Mouse (Mus musculus): ENCODE measurements at regions not wholly inside any gene's neighbourhood (a gene's known extent, or its start where the extent isn't known, plus 50 kb on each side); places are given as distances from the start of the nearest gene placed in this dataset.
A peak's percentile ranks its signal among the peaks of the same experiment; 100 is the strongest.

GRCm38 (mm10) chr5:112166410-112167175 is 85.7 kb downstream of the Cryba4 start:
- no peak for DNase-seq (ENCODE audit: low spot score in 2 of 2)

DNA sequence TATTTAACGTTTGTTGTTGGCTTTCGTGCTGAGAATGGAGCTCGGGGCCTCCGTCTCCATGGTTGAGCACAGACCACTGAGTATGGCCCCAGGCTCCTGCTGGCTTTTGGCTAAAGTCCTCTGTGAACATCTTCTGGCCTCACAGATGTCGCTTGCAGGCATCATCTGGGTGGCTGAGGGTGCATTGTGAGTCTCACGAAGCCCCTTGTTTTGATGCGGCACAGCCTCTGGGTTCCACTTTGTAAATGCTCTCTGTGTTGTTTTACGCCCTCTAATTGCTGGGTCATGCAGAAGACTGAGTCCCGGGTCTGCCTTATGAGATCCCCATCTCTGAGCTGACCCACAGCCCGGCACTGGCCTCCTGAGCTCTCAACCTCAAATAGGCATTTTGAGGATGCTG is 84.5 kb downstream of the Cryba4 start:
- DNase-seq (ENCODE audit: low spot score in 2 of 2), result no peak

DNA sequence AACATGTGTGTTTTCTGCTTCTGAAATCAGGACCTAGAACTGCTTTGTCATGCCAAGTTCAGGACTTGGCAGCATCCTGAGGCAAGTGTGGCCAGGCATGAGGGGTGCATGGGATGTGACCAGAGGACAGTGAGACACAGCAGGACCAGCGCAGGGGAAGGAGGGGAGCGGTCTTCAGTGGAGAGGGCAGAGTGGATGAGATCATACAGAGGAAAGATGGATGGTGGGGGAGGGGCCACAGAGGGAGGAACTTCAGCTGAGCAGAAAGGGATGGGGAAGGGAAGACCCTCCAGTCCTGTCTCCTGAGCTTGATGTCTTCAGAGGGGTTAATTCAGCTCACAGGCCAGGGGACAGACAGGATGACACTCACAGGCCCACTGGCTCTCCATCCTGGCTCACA is 81.0 kb downstream of the Cryba4 start:
- DNase-seq (ENCODE audit: low spot score in 2 of 2), result no peak

DNA sequence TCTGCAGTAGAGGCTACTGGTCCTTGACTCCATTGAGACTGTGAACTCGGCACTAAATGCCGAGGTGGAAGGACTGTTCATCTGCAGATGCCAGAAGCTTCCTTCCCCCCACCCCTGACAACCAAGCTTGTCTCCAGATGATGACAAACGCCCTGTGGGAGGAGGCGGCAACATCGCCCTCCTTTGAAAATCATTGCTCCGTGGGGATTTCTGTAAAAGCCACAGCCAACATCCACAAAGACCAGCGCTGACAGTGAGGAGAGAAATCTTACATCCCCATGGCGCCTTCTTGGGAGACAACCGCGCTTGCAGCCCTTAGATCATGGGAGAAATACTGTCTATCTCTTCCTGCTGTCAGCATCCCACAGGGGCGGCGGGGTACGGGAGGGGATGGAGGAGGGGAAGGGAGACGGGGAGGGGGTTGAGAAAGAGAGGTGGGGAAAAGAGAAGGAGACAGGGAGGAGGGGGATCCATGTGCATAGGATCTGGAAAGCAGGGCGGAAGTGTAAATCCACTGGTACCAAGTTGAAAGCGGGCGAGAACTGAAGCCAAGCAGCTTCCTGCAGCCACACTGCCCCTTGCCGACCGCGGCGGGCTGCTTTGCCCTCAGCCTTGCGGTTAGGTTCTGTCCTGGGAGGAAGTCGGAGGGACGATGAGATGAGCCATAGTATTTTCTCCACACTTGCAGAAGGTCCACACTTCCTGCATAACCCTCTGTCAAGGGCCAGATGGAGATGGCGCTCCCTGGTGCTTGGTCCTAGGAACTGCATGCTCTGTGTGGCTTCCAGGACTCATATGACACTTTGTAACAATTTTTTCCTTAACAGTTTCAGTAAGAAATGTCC is 72.9 kb downstream of the Cryba4 start:
- DNase-seq (ENCODE audit: low spot score in 2 of 2), result peak in 1 of 2 experiments; percentile 17

- peak; percentile 26 to 32 for DNase-seq (ENCODE audit: low spot score in 2 of 2)
These were observed 69.5 kb downstream of the Cryba4 start for GRCm38 (mm10) chr5:112182775-112183174.

DNA sequence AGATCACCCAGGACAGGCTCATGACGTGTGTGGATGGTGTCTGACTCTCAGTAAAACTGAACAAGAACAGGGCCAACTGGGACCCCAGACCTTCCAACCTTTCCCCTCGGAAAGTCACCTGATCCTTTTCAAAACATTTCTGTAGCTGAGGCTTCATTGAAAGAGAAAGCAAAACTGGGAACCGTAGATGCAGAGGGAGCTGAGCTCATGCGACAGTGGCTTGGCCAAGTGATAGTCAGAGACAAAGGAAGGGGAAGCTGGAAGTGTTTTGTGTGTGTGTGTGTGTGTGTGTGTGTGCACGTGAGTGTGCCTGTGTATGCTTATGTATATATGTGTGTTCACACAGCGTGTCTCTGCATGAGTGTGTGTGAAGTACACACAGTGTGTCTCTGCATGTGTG is 56.7 kb downstream of the Cryba4 start:
- DNase-seq (ENCODE audit: low spot score in 2 of 2), result no peak
